Mouse (Mus musculus): ENCODE measurements around the gene Glrx3. TPM values are rescaled to one million over a fixed set of nuclear protein-coding genes. Genes with fewer than 3 reads are reported as not detected.
"Not testable (repeated sequence)": the region's sequence is repeated elsewhere in the genome, so short reads cannot be mapped to it uniquely, and the experiment has no call there.

Glrx3 gene
- total RNA-seq (2021) = 10 to 100 TPM; 93.1 to 98.4 TPM
- long read RNA-seq, transcript Glrx3-201 (11 exons, 1,685 nt) = major isoform, 78 of 100 reads
- long read RNA-seq, partial matches to known transcripts = 4 of 100 reads
- long read RNA-seq, other reads (novel, unspliced or antisense) = 18 of 100 reads

- DNase-seq (ENCODE audit: low spot score in 2 of 2) = peak; percentile 93 to 97
Observed at GRCm38 (mm10) chr7:137437440-137438178, at the start of gene Glrx3. Gene Glrx3 (plus strand): TSS chr7:137437614.

GRCm38 (mm10) chr7:137387863-137388262 is 49.6 kb upstream of the Glrx3 start:
- DNase-seq (ENCODE audit: low spot score in 2 of 2) = no peak

DNA sequence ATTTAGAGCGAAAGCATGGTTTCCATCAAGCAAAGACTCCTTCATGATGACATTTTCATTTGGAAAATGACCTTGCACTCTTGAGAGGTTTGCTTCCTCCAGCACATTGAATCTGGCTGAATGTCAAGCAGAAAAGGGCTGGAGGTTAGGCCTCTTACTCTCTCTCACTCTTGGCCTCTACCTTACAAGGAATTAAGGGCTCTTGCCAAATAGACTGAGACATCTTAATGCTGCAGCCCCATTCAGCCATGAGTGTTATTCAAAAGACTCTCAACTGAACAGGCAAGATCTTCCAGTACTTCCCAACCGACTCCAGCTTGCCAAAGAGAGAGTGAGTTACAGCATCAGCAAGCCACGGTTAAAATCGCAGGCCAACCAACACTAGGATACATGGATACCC is 42.0 kb upstream of the Glrx3 start:
- DNase-seq (ENCODE audit: low spot score in 2 of 2) = no peak

- no peak for DNase-seq (ENCODE audit: low spot score in 2 of 2)
Observed at GRCm38 (mm10) chr7:137397361-137397910, 40.0 kb upstream of the Glrx3 start.

GRCm38 (mm10) chr7:137398973-137399372 is 38.4 kb upstream of the Glrx3 start:
- no peak for DNase-seq (ENCODE audit: low spot score in 2 of 2)

- no peak for DNase-seq (ENCODE audit: low spot score in 2 of 2)
Observed at GRCm38 (mm10) chr7:137404146-137404545, 33.3 kb upstream of the Glrx3 start.

GRCm38 (mm10) chr7:137407428-137408058 is 29.9 kb upstream of the Glrx3 start:
- no peak for DNase-seq (ENCODE audit: low spot score in 2 of 2)

DNA sequence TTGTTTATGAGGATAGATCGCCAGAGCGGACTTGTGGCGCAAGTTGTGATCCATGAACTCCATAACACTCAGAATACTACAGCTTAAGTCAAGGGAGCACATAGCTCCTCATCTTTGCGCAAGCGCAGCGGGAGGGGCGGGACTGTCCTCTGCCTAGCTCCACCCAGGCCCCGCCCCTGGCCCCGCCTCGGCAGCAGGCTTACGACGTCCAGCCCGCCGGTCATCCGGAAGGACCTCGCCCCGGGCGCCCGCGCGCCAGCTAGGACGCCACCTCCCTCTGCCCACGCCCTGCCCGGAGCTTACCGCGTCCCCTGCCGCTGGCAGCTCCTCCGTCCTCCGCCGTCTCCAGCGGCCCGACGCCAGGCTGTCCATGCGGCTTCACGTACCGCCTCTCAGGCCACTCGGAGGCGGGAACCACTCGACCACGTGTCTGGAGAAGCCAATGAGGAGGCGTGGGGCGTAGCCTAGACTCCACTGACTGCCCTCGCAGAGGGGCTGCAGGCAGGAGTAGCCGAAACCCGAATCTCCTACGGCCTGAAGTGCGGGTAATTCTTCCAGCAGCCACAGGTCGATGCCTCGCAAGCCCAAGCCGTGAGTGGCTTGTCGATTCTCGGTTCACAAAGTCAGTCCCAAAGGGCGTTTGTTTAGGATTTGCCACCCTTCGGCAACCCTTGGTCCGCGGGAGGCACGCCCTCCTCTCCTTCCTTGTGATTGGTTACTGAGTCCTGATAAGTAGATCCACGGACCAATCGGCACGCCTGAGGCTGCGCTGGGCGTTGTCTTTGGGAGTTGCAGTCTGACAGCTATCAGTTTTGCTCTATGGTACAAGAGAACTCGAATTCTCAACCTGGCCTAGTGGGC is 26.8 kb upstream of the Glrx3 start, which contains the start of gene 9430038I01Rik:
9430038I01Rik (minus strand) TSS at position 426 of the 861 bp plus-strand sequence.
- peak; percentile 94 to 97 for DNase-seq (ENCODE audit: low spot score in 2 of 2)

- no peak for DNase-seq (ENCODE audit: low spot score in 2 of 2)
Observed at GRCm38 (mm10) chr7:137414710-137415109, 22.7 kb upstream of the Glrx3 start.

DNA sequence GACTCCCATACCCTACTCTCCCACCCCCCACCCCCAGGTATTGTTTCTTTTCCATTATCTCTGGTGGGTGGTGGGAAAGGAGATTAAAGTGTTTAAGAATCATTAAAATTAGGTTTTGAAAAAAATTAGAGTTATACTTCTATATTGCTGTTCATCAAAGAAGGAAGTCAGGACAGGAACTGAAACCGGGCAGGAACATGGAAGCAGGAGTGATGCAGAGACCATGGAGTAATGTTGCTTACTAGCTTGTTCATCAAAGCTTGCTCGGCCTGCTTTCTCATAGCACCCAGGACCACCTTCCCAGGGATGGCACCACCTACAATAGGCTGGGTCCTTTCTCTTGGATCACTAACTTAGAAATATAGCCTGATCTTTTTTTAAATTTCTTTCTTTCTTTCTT is 16.9 kb upstream of the Glrx3 start:
- no peak for DNase-seq (ENCODE audit: low spot score in 2 of 2)

DNA sequence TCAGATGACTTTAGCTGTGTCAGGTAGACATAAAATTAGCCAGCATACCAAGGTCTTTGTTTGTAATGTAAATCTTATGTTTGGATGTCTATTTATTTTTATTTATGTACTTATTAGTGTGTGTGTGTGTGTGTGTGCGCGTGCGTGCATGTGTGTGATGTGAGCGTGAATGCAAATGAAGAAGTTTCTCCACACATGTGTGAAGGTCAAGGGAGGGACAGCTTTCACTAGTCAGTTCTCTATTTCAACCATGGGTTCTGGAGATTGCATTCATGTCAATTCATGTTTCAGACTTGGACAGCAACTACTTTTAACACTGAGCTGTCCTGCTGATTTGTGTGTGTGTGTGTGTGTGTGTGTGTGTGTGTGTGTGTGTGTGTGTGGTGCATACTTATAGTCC is 16.2 kb upstream of the Glrx3 start:
- DNase-seq (ENCODE audit: low spot score in 2 of 2) = no peak

GRCm38 (mm10) chr7:137426693-137427092 is 10.7 kb upstream of the Glrx3 start:
- DNase-seq (ENCODE audit: low spot score in 2 of 2) = no peak

- DNase-seq (ENCODE audit: low spot score in 2 of 2) = no peak
Observed at GRCm38 (mm10) chr7:137431769-137432603, 5.4 kb upstream of the Glrx3 start.

GRCm38 (mm10) chr7:137436901-137437300 is 513 bp upstream of the Glrx3 start:
- no peak for DNase-seq (ENCODE audit: low spot score in 2 of 2)

DNA sequence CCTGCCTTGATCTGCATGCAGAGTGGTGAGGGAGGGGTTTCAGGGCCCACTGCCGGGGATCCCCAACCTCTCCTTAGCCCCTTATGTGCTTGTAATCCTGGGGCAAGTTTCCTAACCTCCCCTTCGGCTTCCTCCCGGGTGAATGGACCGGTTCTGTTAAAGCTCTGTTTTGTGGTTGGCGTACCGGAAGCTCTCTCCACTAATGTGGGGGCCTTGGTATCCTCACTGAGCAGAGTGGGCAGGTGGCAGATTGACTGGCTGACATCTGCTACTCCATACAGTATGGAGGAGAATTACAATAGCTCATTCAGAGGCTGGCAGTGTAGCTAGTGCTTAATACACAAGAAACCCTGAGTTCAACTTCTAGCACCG is 751 bp downstream of the Glrx3 start:
- DNase-seq (ENCODE audit: low spot score in 2 of 2) = peak; percentile 69 to 86

DNA sequence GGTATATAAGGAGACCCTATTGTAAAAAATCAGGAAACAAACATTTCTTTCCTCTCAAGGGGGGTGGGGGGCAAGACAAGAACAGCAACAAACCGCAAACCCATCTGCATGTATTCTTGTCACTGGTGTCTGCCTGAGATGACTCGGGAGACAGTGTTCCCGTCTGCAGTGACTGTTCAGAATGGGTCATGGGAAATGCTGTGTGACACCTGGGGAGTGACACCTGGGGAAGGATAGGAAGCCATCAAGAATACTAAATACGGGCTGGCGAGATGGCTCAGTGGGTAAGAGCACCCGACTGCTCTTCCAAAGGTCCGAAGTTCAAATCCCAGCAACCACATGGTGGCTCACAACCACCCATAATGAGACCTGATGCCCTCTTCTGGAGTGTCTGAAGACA is 1.5 kb downstream of the Glrx3 start:
- DNase-seq (ENCODE audit: low spot score in 2 of 2) = not testable (repeated sequence)

DNA sequence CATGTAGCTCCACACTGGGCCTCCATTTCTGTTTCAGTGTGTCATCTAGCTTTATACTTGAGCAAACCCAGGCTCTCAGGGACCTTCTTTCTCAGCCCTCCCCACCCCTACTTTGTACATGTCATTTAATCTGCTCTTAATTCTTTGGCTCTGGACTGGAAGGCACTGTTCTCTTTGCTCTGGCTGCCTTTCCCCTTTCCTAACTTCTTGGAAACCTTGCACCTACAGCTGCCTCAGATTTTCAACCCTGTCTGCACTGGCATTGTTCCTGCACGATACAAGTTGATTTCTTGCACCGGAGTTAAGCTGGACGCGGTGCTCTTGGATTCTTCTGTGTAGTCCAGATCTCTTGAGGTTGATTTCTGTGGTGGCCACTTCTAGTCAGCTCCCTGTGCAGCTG is 5.5 kb downstream of the Glrx3 start:
- no peak for DNase-seq (ENCODE audit: low spot score in 2 of 2)

DNA sequence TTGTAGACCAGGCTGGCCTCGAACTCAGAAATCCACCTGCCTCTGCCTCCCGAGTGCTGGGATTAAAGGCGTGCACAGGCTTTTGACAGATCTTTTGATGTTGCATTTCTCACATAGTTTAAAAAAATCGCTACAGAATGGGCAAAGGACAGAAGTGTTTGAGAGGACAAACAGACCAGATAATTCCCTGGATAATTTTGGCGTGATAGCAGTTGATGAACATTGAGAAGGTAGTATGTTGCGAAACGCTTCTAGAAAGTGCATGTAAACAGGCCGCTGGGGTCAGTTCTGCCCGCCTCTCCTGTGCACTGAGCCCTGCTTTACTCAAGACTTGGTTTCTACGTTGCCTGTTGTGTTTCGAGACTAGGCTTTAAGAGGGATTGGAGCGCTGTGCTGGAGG is 7.9 kb downstream of the Glrx3 start:
- DNase-seq (ENCODE audit: low spot score in 2 of 2) = no peak

GRCm38 (mm10) chr7:137461396-137461795 is 24.0 kb downstream of the Glrx3 start:
- no peak for DNase-seq (ENCODE audit: low spot score in 2 of 2)

DNA sequence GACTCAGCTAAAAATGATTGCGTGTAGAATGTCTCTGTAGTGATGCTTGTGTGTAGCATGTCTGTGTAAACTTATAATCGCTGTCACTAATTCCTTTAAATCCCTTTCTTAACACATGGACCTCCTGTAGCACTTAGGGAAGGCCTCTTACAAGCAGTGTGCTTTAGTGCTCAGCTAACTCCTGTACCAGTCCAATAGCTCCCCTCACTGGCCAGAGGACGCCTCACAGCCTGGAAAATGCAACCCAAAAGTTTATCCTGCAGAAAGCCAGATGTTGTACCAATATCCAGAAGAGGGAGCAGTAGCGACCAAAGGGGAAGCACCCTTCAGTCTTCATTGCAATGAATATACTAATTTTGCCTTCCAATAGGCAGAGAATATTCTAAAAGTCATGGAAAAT is 30.8 kb downstream of the Glrx3 start:
- peak; percentile 23 to 65 for DNase-seq (ENCODE audit: low spot score in 2 of 2)
